Mouse (Mus musculus) liver, postnatal 0 days (tissue): ENCODE measurements at regions not wholly inside any gene's neighbourhood (a gene's known extent, or its start where the extent isn't known, plus 50 kb on each side); places are given as distances from the start of the nearest gene placed in this dataset.

Source experiments
- ATAC-seq: fragments of 200-750 bp; cut with Nextera tagmentation; 2 replicates; pipeline ENCODE4 v1.8.0; 2017; ENCODE audit warnings: mild to moderate bottlenecking, moderate library complexity
- DNase-seq: peaks from one replicate; pipeline ENCODE4 v3.0.0-alpha.2; 2016
- H3K27ac ChIP-seq: fragments of 300-500 bp; sonication (generic); 2 replicates; pipeline ENCODE4 v1.5.1; 2014; ENCODE audit warnings: antibody characterized with exemption, moderate library complexity, mild to moderate bottlenecking, low read depth
- H3K27me3 ChIP-seq: fragments of 300-500 bp; sonication (generic); 2 replicates; pipeline ENCODE4 v1.6.1; 2014; ENCODE audit warnings: low read length, control low read depth, mixed read lengths; ENCODE audit not compliant: insufficient read depth
- H3K36me3 ChIP-seq: fragments of 300-500 bp; sonication (generic); replicated peaks from 2 replicates; pipeline ENCODE4 v1.6.1; 2014; ENCODE audit warnings: mild to moderate bottlenecking, control low read depth, low read length, moderate library complexity, mixed read lengths; ENCODE audit not compliant: insufficient read depth
- H3K4me1 ChIP-seq: fragments of 300-500 bp; sonication (generic); 2 replicates; pipeline ENCODE4 v1.6.1; 2014; ENCODE audit warnings: antibody characterized with exemption, mild to moderate bottlenecking, control low read depth; ENCODE audit not compliant: insufficient read depth
- H3K4me2 ChIP-seq: fragments of 300-500 bp; sonication (generic); 2 replicates; pipeline ENCODE4 v1.6.1; 2014; ENCODE audit warnings: low read depth, mild to moderate bottlenecking, low read length, moderate library complexity, mixed read lengths
- H3K4me3 ChIP-seq: fragments of 300-500 bp; sonication (generic); 2 replicates; pipeline ENCODE4 v1.5.1; 2014; ENCODE audit warnings: low read depth, low read length
- H3K9ac ChIP-seq: fragments of 300-500 bp; sonication (generic); replicated peaks from 2 replicates; pipeline ENCODE4 v1.6.1; 2014; ENCODE audit warnings: mild to moderate bottlenecking, moderate library complexity
- H3K9me3 ChIP-seq: fragments of 300-500 bp; sonication (generic); 2 replicates; pipeline ENCODE4 v1.6.1; 2016; ENCODE audit warnings: mild to moderate bottlenecking, control low read depth, low read length, mixed read lengths
- CTCF ChIP-seq: sonication (generic); IDR thresholded peaks from 2 replicates; pipeline ENCODE4 v1.5.1; 2016; ENCODE audit warnings: antibody characterized with exemption, low read depth
- EP300 ChIP-seq: IDR thresholded peaks from 2 replicates; pipeline ENCODE4 v1.6.1; 2016; ENCODE audit warnings: antibody characterized with exemption, low read depth, mild to moderate bottlenecking
- WGBS: fragments of 180-500 bp; shearing (Covaris S2); extraction: QIAGEN DNeasy Blood & Tissue Kit; methylation state at CpG from one replicate; pipeline ENCODE4 v1.1.7; 2014; ENCODE audit not compliant: insufficient replicate concordance; 5-methylcytosine and 5-hydroxymethylcytosine counted together

DNA sequence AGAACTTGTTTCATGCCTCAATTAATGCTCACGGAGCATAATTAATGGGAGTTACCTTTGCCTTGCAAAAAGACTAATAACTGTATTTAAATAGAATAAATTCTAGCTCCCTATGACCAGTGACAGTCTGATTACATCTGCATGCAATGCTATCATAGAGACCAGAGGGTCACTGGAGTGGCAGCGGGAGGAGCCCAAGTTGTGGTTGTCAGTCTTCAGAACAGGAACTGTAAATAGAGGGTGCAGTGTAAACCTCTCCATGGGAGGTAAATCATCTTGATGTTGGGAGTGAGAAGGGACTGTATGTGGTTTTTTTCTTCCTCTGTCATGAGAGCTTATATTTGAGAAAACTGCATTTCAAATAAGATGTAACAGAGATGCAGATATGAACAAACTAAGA is 66.7 kb upstream of the 2210010C04Rik start:
- no peaks in the 10 kb centered on the region for H3K27me3 ChIP-seq
- H3K9me3 ChIP-seq = no peaks in the 10 kb centered on the region
- TF ChIP-seq EP300 (no peak), CTCF (no peak)
- H3K36me3 ChIP-seq = no peaks in the 10 kb centered on the region
- H3K4me3 ChIP-seq = no peak overlapping the region
- H3K4me1 ChIP-seq = no peaks in the 10 kb centered on the region
- H3K9ac ChIP-seq = no peak overlapping the region
- no peak overlapping the region for H3K4me2 ChIP-seq
- no peak for ATAC-seq
- WGBS = 55% methylated on average over 2 of the region's 2 CpGs
- H3K27ac ChIP-seq = no peak overlapping the region
- DNase-seq = no peak

DNA sequence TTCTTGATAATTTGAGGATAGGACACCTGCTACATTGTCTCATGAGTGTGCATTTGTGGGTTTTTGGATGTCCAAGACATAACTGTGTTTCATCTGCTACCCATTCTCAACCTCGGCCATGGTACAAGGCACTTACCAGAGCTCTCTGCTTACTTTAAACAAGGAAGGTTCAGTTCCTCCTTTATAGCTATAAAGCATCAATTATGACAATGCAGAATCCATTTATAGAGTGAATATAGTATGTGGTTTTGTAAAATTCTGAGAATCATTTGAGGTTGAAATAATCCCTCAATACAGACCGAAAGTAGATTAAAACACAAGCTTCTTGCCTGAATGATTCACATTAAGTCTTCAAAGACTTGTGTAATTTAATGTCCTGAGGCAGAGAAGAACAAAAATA is 64.9 kb upstream of the 2210010C04Rik start:
- H3K9ac ChIP-seq = no peak overlapping the region
- TF ChIP-seq EP300 = no peak
- no peak for TF ChIP-seq CTCF
- H3K9me3 ChIP-seq = no peaks in the 10 kb centered on the region
- no peaks in the 10 kb centered on the region for H3K36me3 ChIP-seq
- no peak overlapping the region for H3K4me3 ChIP-seq
- WGBS = 54% methylated on average over 2 of the region's 2 CpGs
- H3K4me1 ChIP-seq = no peaks in the 10 kb centered on the region
- DNase-seq (no peak), ATAC-seq (no peak)
- H3K27me3 ChIP-seq = no peaks in the 10 kb centered on the region
- H3K4me2 ChIP-seq = no peak overlapping the region
- H3K27ac ChIP-seq = no peak overlapping the region

DNA sequence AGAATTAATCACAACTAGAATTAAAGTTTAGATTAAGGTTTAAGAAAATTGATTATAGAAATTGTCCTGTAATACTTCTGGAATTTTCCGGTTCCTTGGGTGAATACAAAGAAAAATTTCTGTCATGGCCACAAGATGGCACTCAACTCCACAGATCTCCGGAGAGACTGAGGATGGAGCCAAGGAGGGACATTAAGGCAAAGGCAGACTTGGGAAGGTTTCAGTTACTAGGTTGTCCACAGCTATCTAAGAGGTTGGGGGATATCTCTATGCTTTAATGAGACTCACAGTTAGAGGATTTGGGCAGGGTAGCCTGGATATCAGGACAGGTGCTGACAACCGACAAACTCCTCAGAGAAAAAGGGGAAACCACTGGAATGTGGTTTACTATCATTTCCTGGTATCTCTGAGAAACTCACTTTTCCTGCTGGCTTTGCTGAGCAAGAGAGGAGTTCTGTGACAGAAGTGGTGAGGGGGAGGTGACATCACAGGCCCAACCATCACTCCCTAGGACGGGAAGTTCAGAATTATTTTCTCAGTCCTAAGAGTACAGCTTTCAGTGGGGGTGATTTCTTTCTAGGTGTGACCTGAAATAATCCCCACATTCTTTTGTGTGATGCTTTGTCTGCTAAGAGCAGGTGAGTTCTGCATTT is 56.0 kb upstream of the 2210010C04Rik start:
- Histone ChIP-seq H3K4me2 (no peak overlapping the region), H3K27ac (no peak overlapping the region), H3K4me1 (no peaks in the 10 kb centered on the region), H3K4me3 (no peak overlapping the region), H3K27me3 (no peaks in the 10 kb centered on the region), H3K36me3 (no peaks in the 10 kb centered on the region), H3K9ac (no peak overlapping the region), H3K9me3 (no peaks in the 10 kb centered on the region)
- DNase-seq (no peak), ATAC-seq (no peak)
- no peak for TF ChIP-seq EP300
- TF ChIP-seq CTCF = peak; percentile 54
- WGBS = 20% methylated on average over 4 of the region's 4 CpGs
